Mouse (Mus musculus): ENCODE results near the gene Actn1.

- TF ChIP-seq CTCF (IDR thresholded peaks at IDR 0.05; ENCODE audit: low read depth) = no peak
- no peak for TF ChIP-seq EP300 (IDR thresholded peaks at IDR 0.05; ENCODE audit: low read depth)
These were observed 36.7 kb downstream of the Actn1 start for GRCm38 (mm10) chr12:80223511-80223910.

Data from heart, postnatal 0 days (tissue).